Mouse (Mus musculus) megakaryocyte, adult 5-6 weeks (primary cell): ENCODE results near the gene Wfdc3. TPM values are rescaled to one million over a fixed set of nuclear protein-coding genes. Genes with fewer than 3 reads are reported as not detected.

Experiments
- total RNA-seq, 2 experiments: library from RNA; stranded (forward) in 1 of 2; stranded (reverse) in 1 of 2; fragments of 153-499, 151-499 nt in 1 of 2; fragments of 221-1000, 200-1000 nt in 1 of 2; gene quantifications; 2 replicates each; pipeline versions ENCODE4 v1.2.3 to v1.2.4; 2015 to 2017

Gene Wfdc3
- total RNA-seq, 2 experiments from 2014 or later = not detected

Other genes with a start within 250 kb of the Wfdc3 start
- gene Pigt, start 248.4 kb downstream of the Wfdc3 start, total RNA-seq (2015) = 69.0 and 70.8 TPM in 2 replicates
- gene Pigt, start 248.4 kb downstream of the Wfdc3 start, total RNA-seq (2017) = 30.8 and 43.0 TPM in 2 replicates
- gene Wfdc2, start 183.5 kb downstream of the Wfdc3 start, total RNA-seq (2015) = not detected in 2 replicates
- gene Wfdc2, start 183.5 kb downstream of the Wfdc3 start, total RNA-seq (2017) = not detected in 2 replicates
- gene Spint3, start 172.5 kb downstream of the Wfdc3 start, total RNA-seq (2015) = not detected in 2 replicates
- gene Spint3, start 172.5 kb downstream of the Wfdc3 start, total RNA-seq (2017) = not detected in 2 replicates
- gene Wfdc6a, start 160.5 kb downstream of the Wfdc3 start, total RNA-seq (2015) = not detected in 2 replicates
- not detected in 2 replicates for gene Wfdc6a, start 160.5 kb downstream of the Wfdc3 start, total RNA-seq (2017)
- gene Eppin, start 152.3 kb downstream of the Wfdc3 start, total RNA-seq (2015) = not detected in 2 replicates
- not detected in 2 replicates for gene Eppin, start 152.3 kb downstream of the Wfdc3 start, total RNA-seq (2017)
- gene Wfdc6b, start 132.4 kb downstream of the Wfdc3 start, total RNA-seq (2015) = not detected in 2 replicates
- gene Wfdc6b, start 132.4 kb downstream of the Wfdc3 start, total RNA-seq (2017) = not detected in 2 replicates
- not detected in 2 replicates for gene Wfdc8, start 132.3 kb downstream of the Wfdc3 start, total RNA-seq (2015)
- gene Wfdc8, start 132.3 kb downstream of the Wfdc3 start, total RNA-seq (2017) = not detected in 2 replicates
- gene Wfdc16, start 107.1 kb downstream of the Wfdc3 start, total RNA-seq (2015) = not detected in 2 replicates
- gene Wfdc16, start 107.1 kb downstream of the Wfdc3 start, total RNA-seq (2017) = not detected in 2 replicates
- not detected in 2 replicates for gene Wfdc10, start 89.9 kb downstream of the Wfdc3 start, total RNA-seq (2015)
- gene Wfdc10, start 89.9 kb downstream of the Wfdc3 start, total RNA-seq (2017) = not detected in 2 replicates
- gene Wfdc9, start 89.3 kb downstream of the Wfdc3 start, total RNA-seq (2015) = not detected in 2 replicates
- gene Wfdc9, start 89.3 kb downstream of the Wfdc3 start, total RNA-seq (2017) = not detected in 2 replicates
- gene Wfdc11, start 71.8 kb downstream of the Wfdc3 start, total RNA-seq (2015) = not detected in 2 replicates
- gene Wfdc11, start 71.8 kb downstream of the Wfdc3 start, total RNA-seq (2017) = not detected in 2 replicates
- gene Wfdc13, start 60.8 kb downstream of the Wfdc3 start, total RNA-seq (2015) = not detected in 2 replicates
- not detected in 2 replicates for gene Wfdc13, start 60.8 kb downstream of the Wfdc3 start, total RNA-seq (2017)
- not detected in 2 replicates for gene Spint4, start 47.4 kb downstream of the Wfdc3 start, total RNA-seq (2015)
- gene Spint4, start 47.4 kb downstream of the Wfdc3 start, total RNA-seq (2017) = not detected in 2 replicates
- not detected in 2 replicates for gene Spint5, start 30.6 kb downstream of the Wfdc3 start, total RNA-seq (2015)
- gene Spint5, start 30.6 kb downstream of the Wfdc3 start, total RNA-seq (2017) = not detected in 2 replicates
- 27.3 and 28.5 TPM in 2 replicates for gene Dnttip1, start 52 bp upstream of the Wfdc3 start, total RNA-seq (2015)
- 18.5 and 27.0 TPM in 2 replicates for gene Dnttip1, start 52 bp upstream of the Wfdc3 start, total RNA-seq (2017)
- gene Ube2c, start 24.0 kb upstream of the Wfdc3 start, total RNA-seq (2015) = 330 and 340 TPM in 2 replicates
- gene Ube2c, start 24.0 kb upstream of the Wfdc3 start, total RNA-seq (2017) = 228 and 247 TPM in 2 replicates
- not detected in 2 replicates for gene Tnnc2, start 34.0 kb upstream of the Wfdc3 start, total RNA-seq (2015)
- not detected in 2 replicates for gene Tnnc2, start 34.0 kb upstream of the Wfdc3 start, total RNA-seq (2017)
- 5.2 and 5.5 TPM in 2 replicates for gene Snx21, start 39.9 kb upstream of the Wfdc3 start, total RNA-seq (2015)
- gene Snx21, start 39.9 kb upstream of the Wfdc3 start, total RNA-seq (2017) = 3.2 and 5.0 TPM in 2 replicates
- gene Acot8, start 59.0 kb upstream of the Wfdc3 start, total RNA-seq (2015) = 20.4 and 20.8 TPM in 2 replicates
- 28.8 and 28.9 TPM in 2 replicates for gene Acot8, start 59.0 kb upstream of the Wfdc3 start, total RNA-seq (2017)
- gene Zswim3, start 59.2 kb upstream of the Wfdc3 start, total RNA-seq (2015) = 2.3 and 3.4 TPM in 2 replicates
- 1.7 and 3.4 TPM in 2 replicates for gene Zswim3, start 59.2 kb upstream of the Wfdc3 start, total RNA-seq (2017)
- 5.7 and 6.4 TPM in 2 replicates for gene Zswim1, start 76.8 kb upstream of the Wfdc3 start, total RNA-seq (2015)
- 2.9 TPM in 2 replicates for gene Zswim1, start 76.8 kb upstream of the Wfdc3 start, total RNA-seq (2017)
- gene Spata25, start 82.6 kb upstream of the Wfdc3 start, total RNA-seq (2015) = not detected in 2 replicates
- gene Spata25, start 82.6 kb upstream of the Wfdc3 start, total RNA-seq (2017) = not detected in 2 replicates
- gene Ctsa, start 86.9 kb upstream of the Wfdc3 start, total RNA-seq (2015) = 192 and 200 TPM in 2 replicates
- 224 and 228 TPM in 2 replicates for gene Ctsa, start 86.9 kb upstream of the Wfdc3 start, total RNA-seq (2017)
- 2.7 and 3.4 TPM in 2 replicates for gene Neurl2, start 87.5 kb upstream of the Wfdc3 start, total RNA-seq (2015)
- gene Neurl2, start 87.5 kb upstream of the Wfdc3 start, total RNA-seq (2017) = 1.6 and 1.8 TPM in 2 replicates
- 3.8 and 7.1 TPM in 2 replicates for gene Pltp, start 111.8 kb upstream of the Wfdc3 start, total RNA-seq (2015)
- 1.8 and 3.6 TPM in 2 replicates for gene Pltp, start 111.8 kb upstream of the Wfdc3 start, total RNA-seq (2017)
- gene Pcif1, start 133.4 kb upstream of the Wfdc3 start, total RNA-seq (2015) = 38.4 and 47.1 TPM in 2 replicates
- gene Pcif1, start 133.4 kb upstream of the Wfdc3 start, total RNA-seq (2017) = 31.2 and 33.4 TPM in 2 replicates
- gene Zfp335, start 165.8 kb upstream of the Wfdc3 start, total RNA-seq (2015) = 15.6 and 16.1 TPM in 2 replicates
- gene Zfp335, start 165.8 kb upstream of the Wfdc3 start, total RNA-seq (2017) = 9.4 and 10.0 TPM in 2 replicates
- gene Mmp9, start 194.8 kb upstream of the Wfdc3 start, total RNA-seq (2015) = 326 and 367 TPM in 2 replicates
- gene Mmp9, start 194.8 kb upstream of the Wfdc3 start, total RNA-seq (2017) = 217 and 317 TPM in 2 replicates
- gene Slc12a5, start 214.9 kb upstream of the Wfdc3 start, total RNA-seq (2015) = 0.91 and 1.3 TPM in 2 replicates
- 0.48 and 0.89 TPM in 2 replicates for gene Slc12a5, start 214.9 kb upstream of the Wfdc3 start, total RNA-seq (2017)